Mouse (Mus musculus) lung, postnatal 0 days (tissue): Measurements from ENCODE around the gene Sco1. TPM values are rescaled to one million over a fixed set of nuclear protein-coding genes. Genes with fewer than 3 reads are reported as not detected.

Source experiments
- ATAC-seq: fragments of 200-750 bp; cut with Nextera tagmentation; 2 replicates; pipeline ENCODE4 v1.8.0; 2017; ENCODE audit warnings: moderate library complexity
- DNase-seq: peaks from one replicate; pipeline ENCODE4 v3.0.0-alpha.2; 2016; ENCODE audit warnings: low spot score
- H3K27ac ChIP-seq: fragments of 300-500 bp; sonication (generic); 2 replicates; pipeline ENCODE4 v1.5.1; 2014; ENCODE audit warnings: antibody characterized with exemption, mild to moderate bottlenecking, low read length, mixed read lengths
- H3K27me3 ChIP-seq: fragments of 300-500 bp; sonication (generic); replicated peaks from 2 replicates; pipeline ENCODE4 v1.6.1; 2014; ENCODE audit warnings: low read length, mixed read lengths; ENCODE audit not compliant: insufficient read depth
- H3K36me3 ChIP-seq: fragments of 300-500 bp; sonication (generic); 2 replicates; pipeline ENCODE4 v1.6.1; 2014; ENCODE audit warnings: low read length, mixed read lengths; ENCODE audit not compliant: insufficient read depth
- H3K4me1 ChIP-seq: fragments of 300-500 bp; sonication (generic); 2 replicates; pipeline ENCODE4 v1.6.1; 2014; ENCODE audit warnings: antibody characterized with exemption, low read depth, low read length, mixed read lengths; ENCODE audit not compliant: insufficient read depth
- H3K4me2 ChIP-seq: fragments of 300-500 bp; sonication (generic); replicated peaks from 2 replicates; pipeline ENCODE4 v1.6.1; 2014; ENCODE audit warnings: low read depth, mild to moderate bottlenecking, low read length, moderate library complexity, mixed read lengths
- H3K4me3 ChIP-seq: fragments of 300-500 bp; sonication (generic); 2 replicates; pipeline ENCODE4 v1.5.1; 2014; ENCODE audit warnings: low read depth, low read length
- H3K9ac ChIP-seq: fragments of 300-500 bp; sonication (generic); replicated peaks from 2 replicates; pipeline ENCODE4 v1.6.1; 2014; ENCODE audit warnings: low read depth, mild to moderate bottlenecking
- H3K9me3 ChIP-seq: fragments of 300-500 bp; sonication (generic); 2 replicates; pipeline ENCODE4 v1.6.1; 2016; ENCODE audit warnings: low read length, mixed read lengths
- CTCF ChIP-seq: IDR thresholded peaks from 2 replicates; pipeline ENCODE4 v1.5.1; 2016; ENCODE audit warnings: antibody characterized with exemption, mild to moderate bottlenecking
- EP300 ChIP-seq: IDR thresholded peaks from 2 replicates; pipeline ENCODE4 v1.6.1; 2016; ENCODE audit warnings: antibody characterized with exemption, mild to moderate bottlenecking, control low read depth
- WGBS: fragments of 180-500 bp; shearing (Covaris S2); extraction: QIAGEN DNeasy Blood & Tissue Kit; methylation state at CpG from one replicate; pipeline ENCODE4 v1.1.7; 2014; 5-methylcytosine and 5-hydroxymethylcytosine counted together
- polyA plus RNA-seq: library from polyadenylated mRNA; unstranded; fragments of >200 nt; fragmentation: Nextera tagmentation; extraction: Ambion mirVana; gene quantifications from 2 replicates; pipeline ENCODE4 v1.2.1, GENCODE M21; 2015

The Sco1 gene
- polyA plus RNA-seq, 1 experiment from 2014 or later: 9.7 TPM

DNA sequence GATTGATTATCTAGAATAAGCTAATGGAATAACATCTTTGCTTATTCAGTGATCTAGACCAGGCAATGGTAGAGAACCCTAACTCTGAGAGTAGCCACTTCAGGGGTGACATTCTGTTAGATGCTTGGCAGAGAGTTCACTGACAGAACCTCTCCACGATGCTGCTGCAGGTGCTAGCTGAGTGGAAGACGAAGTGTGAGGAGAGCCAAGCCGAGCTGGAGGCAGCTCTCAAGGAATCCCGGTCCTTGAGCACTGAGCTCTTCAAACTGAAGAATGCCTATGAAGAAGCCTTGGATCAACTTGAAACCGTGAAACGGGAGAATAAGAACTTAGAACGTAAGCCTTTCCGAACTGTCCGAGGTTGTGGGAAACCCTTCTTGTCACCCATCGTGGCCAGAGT lies 45.2 kb downstream of the Sco1 start:
- no peaks in the 10 kb centered on the region for H3K4me1 ChIP-seq
- no peak for TF ChIP-seq CTCF
- no peak for TF ChIP-seq EP300
- ATAC-seq: no peak

DNA sequence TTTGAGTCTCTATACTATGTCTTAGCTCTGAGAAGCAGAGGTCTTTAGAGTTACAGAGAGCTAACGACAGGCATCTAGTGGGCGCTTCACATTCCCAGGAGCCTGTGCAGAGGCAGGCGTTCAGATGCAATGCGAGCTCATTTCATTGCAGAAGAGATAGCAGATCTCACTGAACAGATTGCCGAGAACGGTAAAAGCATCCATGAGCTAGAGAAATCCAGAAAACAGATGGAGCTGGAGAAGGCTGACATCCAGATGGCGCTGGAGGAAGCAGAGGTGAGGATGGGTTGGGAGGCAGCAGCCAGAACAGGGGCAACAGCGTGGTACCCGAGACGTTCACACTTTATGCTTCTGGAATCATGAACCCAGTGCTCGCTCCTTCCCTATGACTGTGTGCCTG lies 46.0 kb downstream of the Sco1 start:
- Histone ChIP-seq H3K4me2 (no peak overlapping the region), H3K9ac (no peak overlapping the region), H3K9me3 (no peaks in the 10 kb centered on the region), H3K4me3 (no peak overlapping the region), H3K27ac (no peak overlapping the region), H3K4me1 (no peaks in the 10 kb centered on the region), H3K36me3 (no peaks in the 10 kb centered on the region), H3K27me3 (no peaks in the 10 kb centered on the region)
- TF ChIP-seq EP300 (no peak), CTCF (no peak)
- WGBS: 78% methylated on average over 11 of the region's 11 CpGs
- ATAC-seq: no peak
- no peak for DNase-seq

More for the DNA sequence above, 45.2 kb downstream of the Sco1 start:
- no peaks in the 10 kb centered on the region for H3K36me3 ChIP-seq
- 76% methylated on average over 10 of the region's 10 CpGs for WGBS
- no peak overlapping the region for H3K27ac ChIP-seq
- H3K4me3 ChIP-seq: no peak overlapping the region
- no peak for DNase-seq
- no peaks in the 10 kb centered on the region for H3K27me3 ChIP-seq
- H3K9ac ChIP-seq: no peak overlapping the region
- H3K9me3 ChIP-seq: no peaks in the 10 kb centered on the region
- H3K4me2 ChIP-seq: no peak overlapping the region

DNA sequence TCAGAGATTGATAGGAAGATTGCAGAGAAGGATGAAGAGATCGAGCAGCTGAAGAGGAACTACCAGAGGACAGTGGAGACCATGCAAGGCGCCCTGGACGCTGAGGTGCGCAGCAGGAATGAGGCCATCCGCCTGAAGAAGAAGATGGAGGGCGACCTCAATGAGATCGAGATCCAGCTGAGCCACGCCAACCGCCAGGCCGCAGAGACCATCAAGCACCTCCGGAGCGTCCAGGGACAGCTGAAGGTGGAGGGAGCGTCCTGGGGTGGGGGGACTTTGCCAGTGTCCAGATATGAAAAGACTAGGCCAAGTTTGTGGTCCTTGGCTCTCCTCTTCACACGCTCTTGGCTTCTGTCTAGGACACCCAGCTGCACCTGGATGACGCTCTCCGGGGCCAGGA lies 46.8 kb downstream of the Sco1 start:
- 91% methylated on average over 16 of the region's 16 CpGs for WGBS
- no peak overlapping the region for H3K4me3 ChIP-seq

DNA sequence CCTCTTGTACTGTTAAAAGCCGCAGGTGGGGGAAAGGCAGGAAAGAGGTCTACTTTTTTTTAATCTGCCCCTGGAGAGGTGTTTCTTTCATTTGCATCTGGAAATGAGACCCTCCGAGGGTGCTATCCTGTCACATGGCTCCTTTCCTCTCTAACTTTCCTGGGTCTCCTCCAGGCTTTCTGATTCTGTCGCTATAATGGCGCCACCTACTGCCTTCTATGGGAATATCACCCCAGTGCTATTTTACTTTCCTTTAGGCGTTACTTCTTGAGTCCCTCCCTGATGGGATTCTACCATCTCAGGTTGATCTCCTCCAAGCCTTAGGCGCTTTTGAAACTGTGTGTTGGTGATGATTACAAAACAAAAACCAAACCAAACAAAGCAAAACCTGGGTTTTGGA lies 47.7 kb downstream of the Sco1 start:
- no peak for TF ChIP-seq EP300
- peak; percentile 72 for TF ChIP-seq CTCF
- Histone ChIP-seq H3K9ac (no peak overlapping the region), H3K9me3 (no peaks in the 10 kb centered on the region), H3K27me3 (no peaks in the 10 kb centered on the region), H3K27ac (no peak overlapping the region), H3K36me3 (no peaks in the 10 kb centered on the region), H3K4me3 (no peak overlapping the region), H3K4me2 (no peak overlapping the region), H3K4me1 (no peaks in the 10 kb centered on the region)
- DNase-seq (peak; percentile 42), ATAC-seq (no peak)
- WGBS: 27% methylated on average over 6 of the region's 6 CpGs

More for the DNA sequence above, 46.8 kb downstream of the Sco1 start:
- DNase-seq (no peak), ATAC-seq (no peak)
- no peak overlapping the region for H3K4me2 ChIP-seq
- TF ChIP-seq CTCF (no peak), EP300 (no peak)
- H3K9ac ChIP-seq: no peak overlapping the region
- H3K9me3 ChIP-seq: no peaks in the 10 kb centered on the region
- H3K4me1 ChIP-seq: no peaks in the 10 kb centered on the region
- H3K36me3 ChIP-seq: no peaks in the 10 kb centered on the region
- H3K27me3 ChIP-seq: no peaks in the 10 kb centered on the region
- H3K27ac ChIP-seq: no peak overlapping the region

DNA sequence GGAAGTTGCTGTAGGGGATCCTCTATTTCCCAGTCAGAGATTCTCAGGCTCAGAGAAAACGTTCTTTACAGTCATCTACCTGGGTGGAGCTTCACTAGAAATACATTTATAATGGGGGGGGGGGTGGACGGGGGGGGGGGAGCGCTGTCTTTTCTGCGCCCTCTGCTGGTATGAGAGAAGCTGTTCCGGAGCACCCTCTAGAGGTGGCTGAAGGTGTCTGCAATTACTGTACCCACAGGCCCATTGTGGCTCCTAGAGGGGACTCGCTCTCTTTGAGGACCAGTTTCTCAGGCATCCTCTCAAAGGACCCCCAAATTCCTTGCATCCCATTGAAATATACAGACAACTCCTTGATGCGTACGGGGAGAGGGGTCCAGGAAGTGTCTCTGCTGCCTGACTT lies 49.2 kb downstream of the Sco1 start:
- Histone ChIP-seq H3K9ac (no peak overlapping the region), H3K4me1 (no peaks in the 10 kb centered on the region), H3K27me3 (no peaks in the 10 kb centered on the region), H3K36me3 (no peaks in the 10 kb centered on the region), H3K4me3 (no peak overlapping the region), H3K4me2 (no peak overlapping the region), H3K9me3 (no peaks in the 10 kb centered on the region), H3K27ac (no peak overlapping the region)
- ATAC-seq (peak; percentile 35; the same call in 1 of the 2 replicates), DNase-seq (peak; percentile 65)
- TF ChIP-seq EP300 (no peak), CTCF (peak; percentile 80)
- 20% methylated on average over 7 of the region's 8 CpGs for WGBS

DNA sequence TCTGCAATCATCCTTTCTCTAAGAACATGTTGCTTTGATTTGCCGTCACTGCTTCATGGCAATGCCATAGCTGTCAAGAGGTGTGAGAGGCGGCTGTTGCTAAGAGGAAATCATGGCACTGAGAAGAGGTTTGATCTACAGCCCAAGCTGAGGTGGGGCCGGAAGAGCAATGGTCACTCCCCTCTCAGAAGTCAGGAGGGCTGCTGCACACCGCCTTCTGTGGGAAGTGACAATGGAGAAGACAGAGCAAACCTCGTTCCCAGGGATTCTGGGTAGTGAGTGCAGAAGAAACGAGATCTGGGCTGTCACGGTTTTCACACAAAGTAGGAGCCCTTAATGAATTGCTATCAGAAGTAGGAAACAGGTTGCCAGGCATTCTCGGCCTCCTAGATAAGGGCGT lies 50.8 kb downstream of the Sco1 start:
- WGBS: 70% methylated on average over 9 of the region's 9 CpGs
- no peaks in the 10 kb centered on the region for H3K9me3 ChIP-seq
- H3K27me3 ChIP-seq: no peaks in the 10 kb centered on the region
- no peak for ATAC-seq
- no peak overlapping the region for H3K4me2 ChIP-seq
- no peak overlapping the region for H3K27ac ChIP-seq
- DNase-seq: no peak
- no peaks in the 10 kb centered on the region for H3K4me1 ChIP-seq
- no peak overlapping the region for H3K9ac ChIP-seq
- TF ChIP-seq CTCF (no peak), EP300 (no peak)
- H3K4me3 ChIP-seq: no peak overlapping the region
- H3K36me3 ChIP-seq: no peaks in the 10 kb centered on the region

DNA sequence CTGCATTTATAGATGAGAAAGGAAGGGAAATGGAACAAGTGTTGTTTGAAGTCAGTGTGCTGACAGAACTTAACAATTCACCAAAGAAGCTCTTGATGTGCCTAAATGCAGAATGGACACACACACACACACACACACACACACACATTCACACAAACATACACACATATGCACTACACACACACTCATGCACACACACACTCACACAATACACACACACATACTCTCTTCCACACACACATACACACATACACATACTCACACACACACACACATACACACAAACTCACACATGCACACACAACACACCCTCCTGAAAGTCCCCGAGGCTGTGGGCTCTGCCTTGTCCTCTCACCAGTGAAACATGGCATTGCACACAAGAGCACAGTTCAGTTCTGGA lies 51.8 kb downstream of the Sco1 start:
- H3K9ac ChIP-seq: no peak overlapping the region
- H3K4me3 ChIP-seq: no peak overlapping the region
- no peak overlapping the region for H3K4me2 ChIP-seq
- H3K27ac ChIP-seq: no peak overlapping the region
- ATAC-seq (no peak), DNase-seq (no peak)
- 58% methylated on average over 1 of the region's 1 CpGs for WGBS
- no peaks in the 10 kb centered on the region for H3K4me1 ChIP-seq
- H3K36me3 ChIP-seq: no peaks in the 10 kb centered on the region
- H3K27me3 ChIP-seq: no peaks in the 10 kb centered on the region
- H3K9me3 ChIP-seq: no peaks in the 10 kb centered on the region
- TF ChIP-seq EP300: no peak
- no peak for TF ChIP-seq CTCF
